Mouse (Mus musculus): Measurements from ENCODE around the gene Sik2. TPM values are rescaled to one million over a fixed set of nuclear protein-coding genes. Genes with fewer than 3 reads are reported as not detected.

Gene Sik2
- polyA plus RNA-seq, 1 experiment from 2014 or later: 14.2 TPM

DNA sequence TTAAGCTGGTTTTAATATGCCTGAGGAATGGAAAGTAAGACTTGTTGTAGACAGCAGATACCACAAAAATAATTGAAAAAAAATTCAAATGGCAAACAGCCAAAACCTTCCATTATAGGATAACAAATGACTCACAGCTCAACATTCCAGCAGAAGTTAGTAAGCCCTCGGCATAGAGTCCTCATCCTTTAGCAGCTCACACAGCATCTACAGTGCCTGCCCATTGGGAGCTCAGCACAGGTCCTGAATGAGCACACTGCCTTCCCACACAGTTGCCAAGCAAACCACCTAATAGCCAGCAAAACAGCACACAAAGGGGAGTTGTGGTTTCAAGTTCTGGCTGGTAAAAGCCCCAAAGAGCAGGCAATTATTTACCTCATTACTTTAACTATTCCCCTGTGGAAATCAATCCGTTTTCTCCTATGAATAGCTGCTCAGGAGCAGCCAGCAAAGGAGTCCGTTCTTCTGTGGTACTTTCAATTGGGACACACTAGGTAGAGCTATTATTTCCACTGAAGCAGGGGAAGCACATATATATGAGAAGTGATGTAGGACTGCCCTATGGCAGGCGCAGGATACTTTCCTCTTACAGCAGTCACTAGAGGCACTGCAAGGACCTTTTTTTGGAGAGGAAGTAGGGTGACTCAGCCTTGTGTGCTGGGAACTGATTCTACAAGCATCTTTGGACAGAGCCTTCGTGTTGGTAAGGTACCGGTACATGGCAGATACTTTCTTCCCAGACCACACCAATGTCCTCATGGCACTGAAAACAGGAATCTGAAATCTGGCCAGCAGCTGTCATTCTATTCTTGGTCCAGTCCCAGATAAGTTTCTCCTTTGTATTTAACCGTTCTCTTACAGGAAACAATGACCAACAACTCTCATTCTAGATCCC is 108.6 kb downstream of the Sik2 start:
- H3K9me3 ChIP-seq (replicated peaks; ENCODE audit: control insufficient read depth, low read length): no peaks in the 10 kb centered on the region
- ATAC-seq (replicated peaks; ENCODE audit: insufficient number of reproducible peaks, low FRiP score, low TSS enrichment, low read depth): no peak
- H3K4me1 ChIP-seq (ENCODE audit: control insufficient read depth, insufficient read depth, low read length): no peaks in the 10 kb centered on the region
- H3K36me3 ChIP-seq (replicated peaks; ENCODE audit: control insufficient read depth, insufficient read depth, low read depth, low read length): no peaks in the 10 kb centered on the region
- H3K4me2 ChIP-seq (ENCODE audit: low read depth, low read length): no peak overlapping the region
- no peak overlapping the region for H3K4me3 ChIP-seq (ENCODE audit: low read depth, low read length)
- no peak for DNase-seq (ENCODE audit: low spot score)
- no peaks in the 10 kb centered on the region for H3K27me3 ChIP-seq (ENCODE audit: control insufficient read depth, insufficient read depth, low read length)
- H3K27ac ChIP-seq (replicated peaks; ENCODE audit: low read depth, low read length): no peak overlapping the region
- no peak overlapping the region for H3K9ac ChIP-seq (replicated peaks; ENCODE audit: low read length)
- 71% methylated on average over 7 of the region's 7 CpGs for WGBS

DNA sequence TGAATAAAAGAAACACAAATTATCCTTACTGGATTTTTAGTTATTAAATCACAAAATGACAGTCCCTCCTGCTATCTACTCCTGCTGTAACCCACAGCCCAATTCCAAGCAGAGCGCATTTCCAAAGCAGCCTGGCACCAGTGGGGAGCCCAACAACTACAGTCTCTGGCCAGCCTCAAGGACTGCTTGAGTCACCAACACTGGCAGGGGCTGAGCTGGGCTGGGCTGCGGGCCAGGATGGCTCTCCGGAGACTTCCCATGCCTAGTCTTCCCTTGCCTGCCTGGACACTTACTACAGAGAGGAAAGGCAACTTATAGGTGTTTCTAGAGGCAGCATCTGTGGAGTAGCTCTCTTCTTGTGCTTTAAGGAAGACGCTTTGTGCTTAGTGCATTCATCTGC is 115.2 kb downstream of the Sik2 start:
- ATAC-seq (replicated peaks; ENCODE audit: insufficient number of reproducible peaks, low FRiP score, low TSS enrichment, low read depth) (no peak), DNase-seq (ENCODE audit: low spot score) (no peak)
- Histone ChIP-seq H3K27me3 (ENCODE audit: control insufficient read depth, insufficient read depth, low read length) (no peaks in the 10 kb centered on the region), H3K36me3 (replicated peaks; ENCODE audit: control insufficient read depth, insufficient read depth, low read depth, low read length) (no peaks in the 10 kb centered on the region; the same call in 1 of the 2 replicates), H3K4me3 (ENCODE audit: low read depth, low read length) (no peak overlapping the region), H3K4me2 (ENCODE audit: low read depth, low read length) (no peak overlapping the region), H3K9ac (replicated peaks; ENCODE audit: low read length) (no peak overlapping the region), H3K9me3 (replicated peaks; ENCODE audit: control insufficient read depth, low read length) (no peaks in the 10 kb centered on the region), H3K27ac (replicated peaks; ENCODE audit: low read depth, low read length) (no peak overlapping the region), H3K4me1 (ENCODE audit: control insufficient read depth, insufficient read depth, low read length) (no peaks in the 10 kb centered on the region)
- 86% methylated on average over 4 of the region's 4 CpGs for WGBS

DNA sequence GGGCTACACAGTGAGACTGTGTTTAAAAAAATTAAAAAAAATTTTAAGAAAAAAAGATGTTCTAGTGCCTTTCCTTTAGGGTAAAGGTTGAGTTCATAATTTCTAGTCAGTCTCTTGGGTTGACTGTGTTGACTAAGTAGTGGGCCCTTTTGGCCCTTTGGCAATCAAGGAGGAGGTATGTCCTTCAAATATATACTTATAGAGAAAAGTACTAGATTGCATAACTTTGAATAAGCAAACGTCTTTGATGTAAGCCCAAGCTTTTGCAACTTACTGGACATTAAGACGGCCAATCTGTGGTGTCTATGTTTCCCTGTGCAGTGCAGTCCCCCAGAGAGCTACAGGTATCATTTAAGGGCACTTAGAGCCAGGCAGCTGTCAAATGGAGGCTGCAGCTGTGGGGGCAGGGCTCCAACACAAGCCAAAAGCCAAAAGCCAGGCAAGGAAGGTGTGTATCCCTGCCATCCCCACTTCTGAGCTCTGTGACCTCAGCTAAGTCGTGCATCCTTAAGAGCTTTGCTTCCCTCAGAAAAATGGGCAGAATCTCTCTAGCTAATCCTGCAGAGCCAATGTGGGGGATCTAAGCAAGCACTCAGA is 118.3 kb downstream of the Sik2 start:
- Histone ChIP-seq H3K4me3 (ENCODE audit: low read depth, low read length) (no peak overlapping the region), H3K4me1 (ENCODE audit: control insufficient read depth, insufficient read depth, low read length) (no peaks in the 10 kb centered on the region), H3K9me3 (replicated peaks; ENCODE audit: control insufficient read depth, low read length) (no peaks in the 10 kb centered on the region), H3K4me2 (ENCODE audit: low read depth, low read length) (no peak overlapping the region), H3K27me3 (ENCODE audit: control insufficient read depth, insufficient read depth, low read length) (no peaks in the 10 kb centered on the region), H3K9ac (replicated peaks; ENCODE audit: low read length) (no peak overlapping the region), H3K27ac (replicated peaks; ENCODE audit: low read depth, low read length) (no peak overlapping the region), H3K36me3 (replicated peaks; ENCODE audit: control insufficient read depth, insufficient read depth, low read depth, low read length) (no peaks in the 10 kb centered on the region; the same call in 1 of the 2 replicates)
- 71% methylated on average over 3 of the region's 3 CpGs for WGBS
- DNase-seq (ENCODE audit: low spot score) (no peak), ATAC-seq (replicated peaks; ENCODE audit: insufficient number of reproducible peaks, low FRiP score, low TSS enrichment, low read depth) (no peak)

DNA sequence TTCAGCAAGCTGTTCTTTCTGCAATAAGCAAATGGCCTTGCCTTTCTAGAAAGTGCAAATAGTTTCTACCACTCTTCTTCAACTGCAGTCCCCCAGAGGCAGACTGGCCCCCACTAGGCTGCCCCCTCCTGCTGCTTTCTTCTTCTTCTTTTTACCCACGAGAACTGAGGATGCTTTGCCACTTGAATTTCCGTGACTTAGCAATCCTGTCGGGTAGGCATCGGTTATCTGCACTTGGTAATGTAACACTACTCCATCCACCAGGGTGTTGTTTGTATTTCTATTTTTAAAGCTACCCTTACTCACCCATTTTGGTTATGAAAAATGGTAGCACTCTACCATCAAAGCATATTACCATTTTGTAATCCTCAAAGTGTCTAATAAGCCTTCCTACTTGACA is 118.9 kb downstream of the Sik2 start:
- H3K4me2 ChIP-seq (ENCODE audit: low read depth, low read length): no peak overlapping the region
- H3K4me3 ChIP-seq (ENCODE audit: low read depth, low read length): no peak overlapping the region
- H3K9me3 ChIP-seq (replicated peaks; ENCODE audit: control insufficient read depth, low read length): no peaks in the 10 kb centered on the region
- DNase-seq (ENCODE audit: low spot score): no peak
- no peak overlapping the region for H3K9ac ChIP-seq (replicated peaks; ENCODE audit: low read length)
- 79% methylated on average over 4 of the region's 4 CpGs for WGBS
- H3K36me3 ChIP-seq (replicated peaks; ENCODE audit: control insufficient read depth, insufficient read depth, low read depth, low read length): no peaks in the 10 kb centered on the region; the same call in 1 of the 2 replicates
- no peaks in the 10 kb centered on the region for H3K27me3 ChIP-seq (ENCODE audit: control insufficient read depth, insufficient read depth, low read length)
- no peak for ATAC-seq (replicated peaks; ENCODE audit: insufficient number of reproducible peaks, low FRiP score, low TSS enrichment, low read depth)
- no peaks in the 10 kb centered on the region for H3K4me1 ChIP-seq (ENCODE audit: control insufficient read depth, insufficient read depth, low read length)
- H3K27ac ChIP-seq (replicated peaks; ENCODE audit: low read depth, low read length): no peak overlapping the region

DNA sequence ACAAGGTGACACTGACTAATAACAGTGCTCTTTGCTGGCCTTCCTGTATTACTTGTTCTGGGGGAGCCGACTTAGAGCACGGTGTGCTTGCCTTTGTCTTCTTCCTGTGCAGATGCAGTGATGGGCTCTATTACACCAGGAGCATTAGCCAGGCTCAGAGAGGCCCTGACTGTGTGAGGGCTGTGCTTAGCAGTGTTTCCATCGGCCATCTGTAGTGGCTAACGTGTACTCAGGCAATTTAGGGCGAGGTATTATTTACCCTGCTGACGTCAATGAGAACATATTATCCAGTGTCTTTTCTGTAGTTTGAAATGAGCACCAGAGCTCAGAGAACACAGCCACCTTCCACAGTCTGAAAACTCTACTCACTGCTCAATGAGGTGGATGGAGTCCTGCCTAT is 119.7 kb downstream of the Sik2 start:
- no peak for DNase-seq (ENCODE audit: low spot score)
- H3K9me3 ChIP-seq (replicated peaks; ENCODE audit: control insufficient read depth, low read length): no peaks in the 10 kb centered on the region
- no peak overlapping the region for H3K9ac ChIP-seq (replicated peaks; ENCODE audit: low read length)
- WGBS: 55% methylated on average over 6 of the region's 6 CpGs
- no peak for ATAC-seq (replicated peaks; ENCODE audit: insufficient number of reproducible peaks, low FRiP score, low TSS enrichment, low read depth)
- no peak overlapping the region for H3K4me3 ChIP-seq (ENCODE audit: low read depth, low read length)
- no peak overlapping the region for H3K27ac ChIP-seq (replicated peaks; ENCODE audit: low read depth, low read length)
- no peaks in the 10 kb centered on the region; the same call in 1 of the 2 replicates for H3K36me3 ChIP-seq (replicated peaks; ENCODE audit: control insufficient read depth, insufficient read depth, low read depth, low read length)
- no peak overlapping the region for H3K4me2 ChIP-seq (ENCODE audit: low read depth, low read length)
- no peaks in the 10 kb centered on the region for H3K4me1 ChIP-seq (ENCODE audit: control insufficient read depth, insufficient read depth, low read length)
- no peaks in the 10 kb centered on the region for H3K27me3 ChIP-seq (ENCODE audit: control insufficient read depth, insufficient read depth, low read length)

DNA sequence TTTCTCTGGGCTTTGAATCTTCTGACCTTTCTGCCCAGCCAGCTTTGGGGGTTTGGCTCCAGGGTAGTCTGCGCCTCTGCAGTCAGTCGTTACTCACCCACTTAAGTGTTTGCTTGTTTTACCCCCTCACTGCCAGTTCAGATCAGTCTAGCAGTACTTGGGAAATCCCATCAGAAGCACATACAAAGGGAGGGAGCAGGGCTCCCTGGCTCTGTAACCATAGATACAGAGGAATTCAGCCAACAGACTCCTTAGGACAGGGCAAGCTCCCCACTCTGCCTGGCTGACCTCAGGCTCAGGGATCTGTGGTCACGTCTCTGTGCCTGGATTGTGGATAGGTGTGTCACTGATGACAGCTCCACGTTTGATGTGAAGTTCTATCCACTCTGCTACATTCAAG is 121.5 kb downstream of the Sik2 start:
- Histone ChIP-seq H3K27me3 (ENCODE audit: control insufficient read depth, insufficient read depth, low read length) (no peaks in the 10 kb centered on the region), H3K9ac (replicated peaks; ENCODE audit: low read length) (no peak overlapping the region), H3K4me2 (ENCODE audit: low read depth, low read length) (no peak overlapping the region), H3K9me3 (replicated peaks; ENCODE audit: control insufficient read depth, low read length) (no peaks in the 10 kb centered on the region), H3K4me3 (ENCODE audit: low read depth, low read length) (no peak overlapping the region), H3K36me3 (replicated peaks; ENCODE audit: control insufficient read depth, insufficient read depth, low read depth, low read length) (no peaks in the 10 kb centered on the region; the same call in 1 of the 2 replicates), H3K27ac (replicated peaks; ENCODE audit: low read depth, low read length) (no peak overlapping the region), H3K4me1 (ENCODE audit: control insufficient read depth, insufficient read depth, low read length) (no peaks in the 10 kb centered on the region)
- WGBS: 40% methylated on average over 4 of the region's 4 CpGs
- ATAC-seq (replicated peaks; ENCODE audit: insufficient number of reproducible peaks, low FRiP score, low TSS enrichment, low read depth): 0 out of 2 replicates have a peak, but pooled peaks have one; percentile 57
- no peak for DNase-seq (ENCODE audit: low spot score)

DNA sequence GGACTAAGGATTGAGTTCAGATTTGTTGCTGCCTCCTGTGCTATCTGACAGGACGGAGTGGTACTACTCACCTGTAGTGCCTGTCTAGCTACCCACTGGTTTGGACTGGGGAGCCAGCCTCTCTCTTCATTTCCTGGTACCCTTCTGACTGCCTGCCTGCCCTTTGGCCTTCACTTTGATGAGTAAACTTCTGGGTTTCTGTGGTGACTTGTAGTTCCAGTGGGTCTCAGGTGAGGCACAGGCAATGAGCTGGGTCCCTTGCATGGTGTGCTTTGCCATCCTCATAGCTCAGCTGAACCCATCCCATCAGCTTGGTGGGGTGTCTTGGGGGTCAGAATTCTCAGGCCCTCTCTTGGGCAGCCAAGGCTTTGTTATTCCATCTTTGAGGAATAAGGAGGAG is 122.0 kb downstream of the Sik2 start:
- DNase-seq (ENCODE audit: low spot score) (no peak), ATAC-seq (replicated peaks; ENCODE audit: insufficient number of reproducible peaks, low FRiP score, low TSS enrichment, low read depth) (no peak)
- Histone ChIP-seq H3K4me2 (ENCODE audit: low read depth, low read length) (no peak overlapping the region), H3K4me3 (ENCODE audit: low read depth, low read length) (no peak overlapping the region), H3K27ac (replicated peaks; ENCODE audit: low read depth, low read length) (no peak overlapping the region), H3K9me3 (replicated peaks; ENCODE audit: control insufficient read depth, low read length) (no peaks in the 10 kb centered on the region), H3K36me3 (replicated peaks; ENCODE audit: control insufficient read depth, insufficient read depth, low read depth, low read length) (no peaks in the 10 kb centered on the region; the same call in 1 of the 2 replicates), H3K27me3 (ENCODE audit: control insufficient read depth, insufficient read depth, low read length) (no peaks in the 10 kb centered on the region), H3K9ac (replicated peaks; ENCODE audit: low read length) (no peak overlapping the region), H3K4me1 (ENCODE audit: control insufficient read depth, insufficient read depth, low read length) (no peaks in the 10 kb centered on the region)
- 100% methylated on average over 1 of the region's 1 CpGs for WGBS

DNA sequence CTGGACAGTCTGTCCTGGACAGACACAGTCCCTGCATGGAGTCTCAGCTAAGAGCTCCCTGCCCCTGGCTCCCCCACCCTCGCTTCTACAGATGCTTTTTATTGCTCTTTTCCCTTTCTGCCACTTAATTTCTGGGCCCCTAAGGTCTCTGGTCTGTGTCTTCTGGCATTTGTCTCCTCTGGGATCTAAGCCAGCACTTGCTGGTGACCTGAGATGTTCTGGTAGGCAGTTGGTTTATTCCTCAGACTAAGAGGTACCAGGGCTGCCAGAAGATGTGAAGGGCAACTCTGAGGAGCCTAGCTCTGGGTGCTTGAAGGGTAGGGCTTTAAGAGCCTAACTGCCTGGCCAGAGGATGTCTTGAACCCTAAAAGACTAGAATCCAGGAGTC is 123.3 kb downstream of the Sik2 start:
- Histone ChIP-seq H3K4me2 (ENCODE audit: low read depth, low read length) (no peak overlapping the region), H3K4me1 (ENCODE audit: control insufficient read depth, insufficient read depth, low read length) (no peaks in the 10 kb centered on the region), H3K27me3 (ENCODE audit: control insufficient read depth, insufficient read depth, low read length) (no peaks in the 10 kb centered on the region), H3K4me3 (ENCODE audit: low read depth, low read length) (no peak overlapping the region), H3K27ac (replicated peaks; ENCODE audit: low read depth, low read length) (no peak overlapping the region), H3K36me3 (replicated peaks; ENCODE audit: control insufficient read depth, insufficient read depth, low read depth, low read length) (no peaks in the 10 kb centered on the region; the same call in 1 of the 2 replicates), H3K9ac (replicated peaks; ENCODE audit: low read length) (no peak overlapping the region), H3K9me3 (replicated peaks; ENCODE audit: control insufficient read depth, low read length) (no peaks in the 10 kb centered on the region)
- DNase-seq (ENCODE audit: low spot score): no peak
- 64% methylated on average over 1 of the region's 1 CpGs for WGBS
- no peak for ATAC-seq (replicated peaks; ENCODE audit: insufficient number of reproducible peaks, low FRiP score, low TSS enrichment, low read depth)

Measured in embryonic facial prominence, embryonic 11.5 days (tissue).